Mouse (Mus musculus): ENCODE data around the gene Acadsb.
A peak's percentile ranks its signal among the peaks of the same experiment; 100 is the strongest.
"Not testable (repeated sequence)": the region's sequence is repeated elsewhere in the genome, so short reads cannot be mapped to it uniquely, and the experiment has no call there.

Gene Acadsb

DNA sequence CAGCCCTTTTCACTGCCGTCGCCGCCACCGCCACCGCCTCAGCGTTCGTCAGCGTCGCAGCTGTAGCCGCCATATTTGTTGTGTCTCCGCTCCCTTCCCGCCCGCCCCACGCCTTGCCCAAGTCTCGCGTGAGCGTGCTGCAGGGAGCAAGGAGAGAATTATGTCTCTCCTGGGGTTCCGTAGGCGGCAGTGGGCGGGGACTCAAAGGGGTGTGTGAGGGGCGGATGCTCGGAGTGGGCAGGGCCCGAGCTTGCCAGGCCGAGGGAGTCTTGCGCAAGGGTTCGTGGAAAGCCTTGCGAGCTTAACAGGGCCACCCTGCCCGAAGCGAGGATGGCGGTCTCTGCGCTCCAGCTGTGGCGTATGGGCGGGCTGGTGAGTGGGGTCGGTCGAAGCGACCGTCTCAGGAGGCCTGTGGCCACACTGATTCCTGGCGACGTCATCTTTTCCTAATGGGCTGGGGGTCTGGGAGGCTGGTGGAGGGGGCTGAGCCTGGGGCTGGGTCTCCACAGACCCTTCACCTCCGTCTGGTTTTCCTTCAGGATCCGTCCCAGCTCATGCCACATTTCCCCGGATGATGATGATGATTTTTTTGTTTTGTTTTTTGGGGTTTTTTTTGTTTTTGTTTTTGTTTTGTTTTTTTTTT lies at the start of gene Acadsb, which contains the start of gene Ikzf5:
TSS of gene Acadsb (plus strand) at position 186 of the 643 bp plus-strand sequence.
TSS of gene Ikzf5 (minus strand) at position 106 of the 643 bp plus-strand sequence.
- peak; percentile 98 for DNase-seq (ENCODE audit: extremely low spot score)

DNA sequence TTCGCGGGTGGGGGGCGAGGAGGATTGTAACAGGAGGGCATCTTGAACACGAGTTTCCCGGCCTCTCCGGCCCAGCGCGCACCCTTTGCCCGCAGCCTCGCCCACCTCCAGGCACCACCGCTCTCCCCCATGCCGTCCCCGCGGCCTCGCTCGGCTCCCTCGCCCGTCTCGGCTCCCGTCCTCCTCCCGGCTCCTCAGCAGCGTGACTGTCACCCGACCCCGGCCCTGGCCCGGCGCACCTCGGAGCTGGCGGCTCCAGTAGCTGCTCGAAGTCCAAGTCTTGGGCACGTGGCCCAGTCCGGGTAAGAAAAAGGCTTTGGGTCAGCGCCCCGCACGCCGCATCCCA lies 48.2 kb upstream of the Acadsb start:
- no peak for DNase-seq (ENCODE audit: extremely low spot score)

GRCm38 (mm10) chr7:131362615-131363300 lies 47.6 kb upstream of the Acadsb start, which contains the start of gene 2310057M21Rik:
2310057M21Rik (minus strand) TSS chr7:131362759.
- DNase-seq (ENCODE audit: extremely low spot score): peak; percentile 97

GRCm38 (mm10) chr7:131364131-131364530 lies 46.3 kb upstream of the Acadsb start:
- no peak for DNase-seq (ENCODE audit: extremely low spot score)

DNA sequence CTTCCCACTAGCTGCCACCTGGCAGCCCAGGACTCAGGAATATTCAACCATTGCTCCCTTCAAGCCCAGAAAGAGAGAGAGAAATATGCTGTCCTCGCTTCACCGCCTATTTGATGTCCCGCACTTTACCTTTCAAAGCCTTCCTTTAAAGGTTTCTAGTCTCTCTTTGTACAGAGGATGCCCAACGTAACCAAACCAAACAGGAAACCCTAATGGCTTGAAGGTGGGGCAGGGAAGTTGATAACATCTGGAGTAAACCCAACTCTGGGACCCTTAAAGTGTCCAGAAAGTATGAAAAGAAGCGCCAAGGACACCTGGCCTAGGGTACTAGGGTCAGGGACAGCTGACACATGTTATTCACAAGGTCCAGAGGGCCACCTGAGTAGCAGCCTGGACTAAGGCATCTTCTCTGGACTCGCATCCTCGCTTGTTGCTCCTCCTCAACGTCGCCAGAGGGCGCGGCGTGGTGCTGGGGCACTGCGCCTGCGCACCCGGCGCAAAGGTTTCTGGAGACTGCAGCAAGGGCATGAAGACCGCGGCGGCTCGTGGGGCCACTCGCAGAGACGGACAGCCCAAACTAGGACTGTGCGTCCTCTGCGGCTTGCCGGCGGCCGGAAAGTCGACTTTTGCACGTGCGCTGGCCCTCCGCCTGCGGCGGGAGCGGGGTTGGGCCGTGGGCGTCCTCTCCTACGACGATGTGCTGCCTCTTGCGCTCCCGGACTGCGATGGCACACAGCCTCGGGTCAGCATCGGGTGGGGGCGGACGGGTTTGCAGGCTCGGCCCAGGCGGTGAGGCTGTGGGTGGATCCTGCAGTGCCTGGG lies 39.5 kb upstream of the Acadsb start, which contains the start of gene Pstk:
TSS of gene Pstk (plus strand) at position 494 of the 822 bp plus-strand sequence.
- DNase-seq (ENCODE audit: extremely low spot score): peak; percentile 90

GRCm38 (mm10) chr7:131371470-131371860 lies 38.9 kb upstream of the Acadsb start:
- no peak for DNase-seq (ENCODE audit: extremely low spot score)

DNA sequence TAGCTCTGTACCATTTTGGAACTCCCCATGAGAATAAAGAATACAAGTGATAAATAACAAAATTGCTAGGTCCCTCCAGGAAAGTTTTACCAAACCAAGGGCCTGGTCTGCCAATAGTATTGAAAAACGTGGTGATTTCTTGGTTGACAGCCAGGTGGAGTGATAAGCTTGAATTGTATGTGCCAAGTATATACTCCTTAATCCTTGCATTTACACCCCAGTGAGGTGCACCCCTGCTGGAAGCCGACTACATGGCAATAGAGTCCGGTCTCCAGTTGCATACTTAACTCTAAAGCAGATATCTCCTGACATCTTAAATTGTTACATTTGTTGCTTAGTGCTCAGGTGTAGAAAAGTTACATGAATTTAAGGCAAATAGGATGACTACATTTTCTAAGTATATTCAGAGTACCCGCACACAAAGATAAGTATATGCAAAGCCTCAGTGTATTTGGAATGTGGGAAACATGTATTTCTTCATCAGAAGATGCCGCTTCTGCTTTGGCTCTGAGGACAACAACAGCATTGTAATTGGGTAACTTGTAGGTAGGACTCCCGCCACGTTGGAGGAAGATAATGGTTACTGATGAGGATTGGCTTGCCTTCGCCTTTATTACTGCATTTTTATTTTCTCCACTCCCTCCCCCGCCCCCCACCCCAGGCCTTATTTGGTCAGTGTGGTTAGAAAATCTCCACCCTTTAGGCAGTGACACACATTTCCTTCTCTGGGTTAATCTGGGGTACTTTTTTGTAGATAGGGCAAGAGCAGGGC lies 38.3 kb upstream of the Acadsb start:
- peak; percentile 5 for DNase-seq (ENCODE audit: extremely low spot score)

DNA sequence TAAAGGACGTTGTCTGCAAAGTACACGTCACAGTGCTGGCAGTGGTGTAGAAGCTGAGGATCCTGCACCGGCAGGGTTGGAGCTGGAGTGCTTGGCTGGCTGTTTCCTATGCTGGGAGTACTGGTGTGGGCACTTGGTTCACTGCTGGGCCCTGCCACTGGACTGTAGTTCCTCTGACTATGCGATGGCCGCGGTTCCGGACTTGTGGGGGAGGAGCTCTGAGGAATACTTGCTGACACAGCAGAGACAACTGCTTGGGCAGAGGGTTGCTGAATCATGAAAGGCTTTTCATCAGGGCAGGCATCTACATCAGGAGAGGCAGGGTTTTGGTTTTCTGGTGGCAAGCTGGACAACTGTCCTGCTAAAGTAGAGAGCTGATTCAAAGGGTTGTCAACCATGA lies 18.6 kb upstream of the Acadsb start:
- not testable (repeated sequence) for DNase-seq (ENCODE audit: extremely low spot score)

DNA sequence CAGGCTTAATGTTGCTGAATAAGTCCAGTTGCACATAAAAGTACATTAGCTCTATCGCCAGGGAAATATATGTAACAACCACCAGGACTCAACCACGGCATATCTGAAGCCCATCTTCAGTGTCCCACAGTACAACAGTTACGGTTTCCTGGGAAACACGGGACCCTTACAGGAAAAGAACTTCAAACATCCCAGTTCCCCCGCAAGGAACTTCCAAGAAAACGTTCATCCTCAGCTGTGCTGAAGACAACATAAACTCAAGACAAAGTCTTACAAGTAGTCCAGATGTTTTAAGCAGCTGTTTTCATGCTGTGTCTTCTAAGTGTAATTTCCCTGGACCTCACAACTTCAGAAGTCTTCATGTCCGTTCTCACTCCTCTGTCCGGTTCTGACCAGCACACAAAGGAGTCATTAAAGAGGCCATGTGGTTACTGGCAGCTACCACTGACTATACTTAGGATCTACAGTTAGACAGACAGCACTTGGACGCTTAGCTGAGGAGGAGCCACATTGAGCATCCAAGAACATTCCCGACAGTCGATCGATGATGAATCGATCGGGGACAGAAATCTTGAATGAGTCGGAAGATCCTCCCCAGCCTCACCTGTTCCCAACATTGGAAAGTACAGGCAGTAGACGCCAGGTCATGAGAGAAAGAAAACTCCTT lies 947 bp upstream of the Acadsb start:
- peak; percentile 56 for DNase-seq (ENCODE audit: extremely low spot score)

- no peak for DNase-seq (ENCODE audit: extremely low spot score)
These were observed 414 bp upstream of the Acadsb start for GRCm38 (mm10) chr7:131409988-131410385.

DNA sequence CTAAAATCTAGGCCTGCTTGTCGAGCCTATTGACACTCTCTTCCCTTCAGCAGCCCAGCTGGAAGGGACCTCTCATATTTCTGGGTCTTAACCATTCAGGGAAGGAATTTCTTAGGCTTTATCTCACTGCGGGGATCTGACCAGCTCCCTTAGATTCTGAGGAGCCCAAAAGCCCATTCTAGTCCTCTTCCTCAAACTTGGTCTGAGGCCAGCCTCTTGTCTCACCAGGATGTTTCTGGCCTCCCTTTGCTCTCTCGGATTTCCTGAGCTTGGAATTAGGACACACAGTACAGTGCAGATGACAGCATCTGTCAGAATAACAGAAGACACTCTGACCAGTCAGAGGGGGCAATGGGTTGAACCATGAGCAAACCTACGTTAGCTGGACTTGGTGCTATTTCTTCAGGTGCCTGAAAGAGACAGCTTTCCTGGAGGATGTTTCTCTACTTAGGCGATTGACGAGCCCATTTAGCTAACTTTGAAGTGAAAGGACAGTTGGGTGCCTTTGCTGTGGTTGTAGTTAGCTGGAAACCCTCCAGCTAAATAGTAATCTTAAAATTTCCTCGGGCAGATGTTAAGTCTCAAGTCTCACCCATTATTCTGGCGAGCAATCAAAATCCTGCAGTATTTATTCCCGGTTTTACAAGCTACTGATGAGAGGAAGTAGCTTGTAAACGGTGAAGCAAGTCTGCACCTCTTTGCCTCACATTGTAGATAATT lies 980 bp downstream of the Acadsb start:
- DNase-seq (ENCODE audit: extremely low spot score): peak; percentile 6

DNA sequence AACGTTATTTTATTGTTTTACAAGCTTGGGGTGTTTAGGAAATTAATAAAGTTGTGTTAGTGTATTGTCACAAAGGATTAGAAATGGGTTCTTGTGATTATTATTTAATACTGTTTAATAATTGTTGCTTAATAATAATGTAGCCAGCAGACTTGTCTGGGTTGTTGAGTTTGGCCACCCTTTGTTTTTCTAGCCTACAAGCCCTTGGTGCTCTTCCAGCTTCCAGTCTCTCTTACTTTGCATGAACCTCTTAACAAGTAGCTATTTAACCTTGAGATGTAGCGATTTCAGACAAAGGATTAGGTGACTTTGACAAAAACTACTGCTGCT lies 1.5 kb downstream of the Acadsb start:
- no peak for DNase-seq (ENCODE audit: extremely low spot score)

GRCm38 (mm10) chr7:131416742-131417141 lies 6.3 kb downstream of the Acadsb start:
- not testable (repeated sequence) for DNase-seq (ENCODE audit: extremely low spot score)

DNA sequence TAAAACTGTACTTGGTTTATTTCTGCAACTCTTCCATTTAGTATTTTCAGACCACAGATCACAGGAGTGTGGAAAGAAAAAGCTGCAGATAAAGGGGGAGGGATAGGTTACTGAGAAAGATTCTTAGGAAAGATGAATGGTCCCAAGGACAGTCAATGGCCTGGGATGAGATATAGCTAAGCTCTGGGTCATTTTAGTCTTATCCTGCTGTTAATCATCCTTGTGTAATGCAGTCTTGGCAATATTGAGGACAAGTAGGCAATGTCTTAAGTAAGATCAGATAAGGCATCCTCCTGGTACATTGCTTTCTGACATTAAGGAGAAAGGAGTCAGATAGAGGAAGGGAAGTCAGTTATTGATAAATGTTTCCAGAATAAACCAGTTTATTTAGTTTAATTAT lies 7.2 kb downstream of the Acadsb start:
- no peak for DNase-seq (ENCODE audit: extremely low spot score)

DNA sequence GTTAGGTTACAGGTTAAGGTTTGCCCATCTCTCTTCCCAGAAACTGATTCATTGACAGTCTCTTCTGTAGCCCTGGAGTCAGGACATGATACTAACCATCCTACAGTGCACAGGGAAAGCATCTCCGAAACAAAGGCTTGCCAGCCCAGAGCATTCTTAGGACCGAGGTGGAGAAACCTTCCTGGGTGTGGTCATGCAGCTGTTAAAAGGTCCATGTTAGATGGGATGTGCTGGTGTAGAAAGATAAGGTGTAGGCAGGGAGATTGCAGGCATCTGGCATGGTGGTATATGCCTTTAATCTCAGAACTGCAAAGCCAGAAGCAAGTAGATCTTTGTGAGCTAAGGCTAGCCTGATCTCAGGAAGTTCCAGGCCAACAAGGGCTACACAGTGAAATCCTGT lies 14.5 kb downstream of the Acadsb start:
- no peak for DNase-seq (ENCODE audit: extremely low spot score)

DNA sequence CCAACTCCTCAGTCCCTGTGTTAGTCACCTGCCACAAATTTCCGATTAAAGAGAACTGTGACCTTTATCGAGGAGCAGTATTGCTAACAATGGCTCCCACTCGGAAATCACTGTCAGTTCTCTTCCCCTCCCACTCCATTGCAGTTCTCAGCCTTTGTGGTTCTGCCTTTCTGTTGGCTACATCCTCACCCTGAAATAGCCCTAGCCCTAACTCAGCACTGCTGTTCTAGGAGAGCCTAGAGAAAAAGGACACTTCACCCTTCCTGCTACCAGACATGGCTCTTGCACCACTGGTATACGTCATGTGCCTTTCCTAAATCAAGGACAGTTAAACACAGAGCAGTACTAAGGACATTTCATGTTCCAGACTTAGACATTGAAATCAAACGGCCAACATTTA lies 16.9 kb downstream of the Acadsb start:
- no peak for DNase-seq (ENCODE audit: extremely low spot score)

DNA sequence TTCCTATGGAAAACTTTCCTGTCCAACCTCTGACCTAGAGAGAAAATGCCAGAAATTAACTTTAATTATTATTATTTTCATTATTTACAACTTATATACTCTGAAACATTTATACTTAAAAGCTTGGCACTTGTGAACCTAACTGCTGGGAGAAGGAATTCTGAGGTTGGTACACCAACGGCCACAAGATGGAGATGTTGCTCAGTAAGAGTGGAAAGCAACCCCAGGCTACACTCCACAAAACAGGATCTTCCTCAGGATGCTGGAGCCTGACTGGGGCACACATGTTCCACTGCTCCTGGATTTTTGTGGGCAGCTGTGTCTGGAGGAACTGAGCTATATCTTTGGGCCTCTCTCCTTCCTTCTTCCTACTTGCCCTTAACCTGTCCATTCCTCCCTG lies 21.8 kb downstream of the Acadsb start:
- DNase-seq (ENCODE audit: extremely low spot score): peak; percentile 43

GRCm38 (mm10) chr7:131434276-131434675 lies 23.9 kb downstream of the Acadsb start:
- no peak for DNase-seq (ENCODE audit: extremely low spot score)

- no peak for DNase-seq (ENCODE audit: extremely low spot score)
These were observed 26.6 kb downstream of the Acadsb start for GRCm38 (mm10) chr7:131437051-131437450.

DNA sequence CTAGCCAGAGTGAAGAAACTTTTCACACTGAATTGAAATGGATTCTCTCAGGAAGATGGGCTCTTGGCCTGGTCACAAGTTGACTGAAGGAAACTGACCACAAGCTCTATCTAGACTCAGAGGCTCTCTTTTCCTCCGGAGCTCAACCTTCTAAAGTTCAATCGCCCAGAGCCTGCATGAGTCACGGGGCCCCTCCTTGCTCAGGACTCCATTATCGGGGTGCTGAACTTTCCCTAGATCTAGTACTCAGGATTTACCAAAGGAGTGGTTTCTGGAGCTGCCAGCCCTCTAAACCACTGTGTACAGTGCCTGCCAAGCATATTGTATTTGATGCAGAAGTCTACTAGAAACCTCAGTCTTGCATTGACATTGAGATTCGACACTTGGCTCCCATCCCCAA lies 46.3 kb downstream of the Acadsb start:
- no peak for DNase-seq (ENCODE audit: extremely low spot score)
